Mouse (Mus musculus) mature B cell (primary cell): ENCODE results near the gene Prim1.
"Not testable (repeated sequence)": the region's sequence is repeated elsewhere in the genome, so short reads cannot be mapped to it uniquely, and the experiment has no call there.

Experiments
- in situ Hi-C: fragments of 300-500 bp; cut with MboI; formaldehyde crosslinking; loops from 2 replicates; pipeline ENCODE4 v1.14.3; 2019

The Prim1 gene

GRCm38 (mm10) chr10:128039167-128039566, 24.2 kb downstream of the Prim1 start:
- in situ Hi-C loops: no loop called here

DNA sequence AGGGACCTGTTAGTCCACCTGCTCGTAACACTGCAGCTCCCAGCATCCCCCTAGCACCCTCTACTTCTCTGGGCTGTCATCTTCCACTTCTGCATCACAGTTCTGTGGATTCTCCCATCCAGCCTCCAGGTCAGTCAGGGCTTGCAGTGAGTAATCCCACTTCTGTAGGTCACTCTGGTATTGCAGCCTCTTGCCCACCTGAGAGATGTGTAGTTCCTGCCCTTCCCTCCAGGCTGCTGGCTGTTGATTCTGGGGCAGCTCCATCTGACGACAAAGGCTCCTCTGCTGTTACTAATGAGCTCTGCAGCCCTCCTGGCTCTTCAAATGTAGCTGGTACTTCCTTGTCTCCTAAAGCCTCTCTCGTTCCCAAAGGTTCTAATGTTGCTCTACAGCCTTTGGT, 24.9 kb downstream of the Prim1 start:
- in situ Hi-C loops: no loop called here

GRCm38 (mm10) chr10:128040293-128040692, 25.3 kb downstream of the Prim1 start:
- in situ Hi-C loops: no loop called here

GRCm38 (mm10) chr10:128041636-128042035, 26.7 kb downstream of the Prim1 start:
- in situ Hi-C loops: no loop called here

DNA sequence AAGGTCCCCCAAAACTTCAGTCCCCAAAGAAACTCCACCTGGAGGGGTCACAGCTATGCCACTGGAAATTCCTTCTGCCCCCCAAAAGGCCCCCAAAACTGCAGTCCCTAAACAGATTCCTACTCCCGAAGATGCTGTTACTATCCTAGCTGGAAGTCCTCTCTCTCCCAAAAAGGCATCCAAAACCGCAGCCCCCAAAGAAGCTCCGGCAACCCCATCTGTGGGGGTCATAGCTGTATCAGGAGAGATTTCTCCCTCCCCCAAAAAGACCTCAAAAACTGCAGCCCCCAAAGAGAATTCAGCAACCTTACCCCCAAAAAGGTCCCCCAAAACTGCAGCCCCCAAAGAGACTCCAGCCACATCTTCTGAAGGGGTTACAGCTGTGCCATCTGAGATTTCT, 27.5 kb downstream of the Prim1 start:
- in situ Hi-C loops: no loop called here

- in situ Hi-C loops: no loop called here
Observed at GRCm38 (mm10) chr10:128043041-128043835, 28.3 kb downstream of the Prim1 start.

GRCm38 (mm10) chr10:128048157-128048556, 33.2 kb downstream of the Prim1 start:
- in situ Hi-C loops: no loop called here

DNA sequence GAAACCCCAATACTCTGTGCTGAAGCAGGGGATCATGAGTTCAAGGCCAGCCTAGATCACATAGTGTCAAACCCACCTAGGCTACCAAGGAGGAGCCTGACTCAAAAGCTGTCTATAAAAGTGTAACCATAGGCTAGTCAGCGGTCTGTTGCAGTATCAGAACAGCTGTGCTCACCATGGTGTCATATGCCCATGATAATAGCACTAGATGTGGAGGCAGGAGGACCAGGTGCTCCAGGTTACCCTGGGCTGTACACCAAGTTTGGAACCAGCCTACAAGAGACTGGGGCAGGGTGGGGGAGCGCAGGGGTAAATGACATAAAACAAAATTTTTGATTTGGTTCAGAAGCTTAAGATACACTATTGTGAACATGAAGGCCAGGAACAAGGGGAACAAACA, 34.8 kb downstream of the Prim1 start:
- in situ Hi-C loops: no loop called here

DNA sequence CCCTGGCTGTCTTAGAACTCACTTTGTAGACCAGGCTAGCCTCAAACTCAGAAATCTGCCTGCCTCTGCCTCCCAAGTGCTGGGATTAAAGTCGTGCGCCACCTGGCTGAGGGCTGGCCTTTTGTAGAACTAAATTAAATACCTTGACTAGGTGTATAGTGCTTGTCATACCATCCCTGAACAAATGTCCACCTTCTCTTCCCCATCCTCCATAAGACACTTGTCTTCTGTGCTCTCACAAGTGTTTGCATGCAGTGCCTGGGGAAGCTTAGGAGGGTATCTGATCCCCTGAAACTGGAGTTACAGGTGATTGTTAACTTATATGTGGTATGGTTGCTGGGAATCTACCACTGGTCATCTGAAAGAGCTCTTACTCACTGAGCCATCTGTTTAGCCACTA, 35.4 kb downstream of the Prim1 start:
- in situ Hi-C loops: no loop called here

GRCm38 (mm10) chr10:128051589-128051988, 36.6 kb downstream of the Prim1 start:
- in situ Hi-C loops: no loop called here

- in situ Hi-C loops: not testable (repeated sequence)
Observed at GRCm38 (mm10) chr10:128052136-128052535, 37.2 kb downstream of the Prim1 start.

- in situ Hi-C loops: no loop called here
Observed at GRCm38 (mm10) chr10:128053001-128053400, 38.0 kb downstream of the Prim1 start.

- in situ Hi-C loops: no loop called here
Observed at GRCm38 (mm10) chr10:128058184-128058583, 43.2 kb downstream of the Prim1 start.

GRCm38 (mm10) chr10:128058601-128059151, 43.7 kb downstream of the Prim1 start, which contains the start of gene Ptges3:
Gene Ptges3 (plus strand): TSS chr10:128058954.
- in situ Hi-C loops: no loop called here

DNA sequence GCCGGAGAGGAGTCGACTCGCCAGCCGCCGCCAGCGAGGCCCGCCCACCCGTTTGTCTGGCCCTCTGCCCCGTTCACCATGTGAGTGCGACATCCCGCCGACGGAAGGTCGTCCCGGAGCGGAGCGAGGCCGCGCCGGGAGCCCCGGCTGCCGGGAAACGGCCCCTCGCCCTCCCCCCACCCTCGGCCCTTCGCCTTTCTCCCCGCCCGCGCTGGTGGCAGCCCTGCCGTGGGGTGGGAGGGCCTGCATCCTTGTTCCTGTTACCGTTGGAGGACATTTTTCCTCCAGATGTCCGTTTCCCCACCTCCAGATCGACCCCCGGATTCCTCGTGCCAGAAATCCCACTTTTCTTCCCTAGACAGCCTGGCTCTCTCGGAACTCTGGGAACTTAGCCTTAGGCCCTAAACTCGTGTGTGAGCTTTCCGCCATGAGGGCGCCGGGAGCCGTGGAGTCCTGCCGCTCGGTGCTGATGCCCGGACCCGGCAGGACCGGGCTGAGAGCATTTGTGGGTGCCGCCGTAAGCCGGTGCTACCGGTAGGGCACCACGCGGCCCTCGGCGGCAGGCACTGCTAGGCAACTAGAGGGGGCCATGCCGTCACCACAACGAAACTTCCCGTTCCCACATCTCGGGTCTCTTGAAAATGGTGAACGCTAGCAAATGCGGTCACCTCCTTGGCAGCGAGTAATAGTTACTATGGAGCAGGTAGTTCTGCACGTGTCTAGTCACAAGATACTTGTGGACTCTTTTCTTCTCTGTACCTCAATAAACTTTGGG, 44.4 kb downstream of the Prim1 start:
- in situ Hi-C loops: no loop called here

DNA sequence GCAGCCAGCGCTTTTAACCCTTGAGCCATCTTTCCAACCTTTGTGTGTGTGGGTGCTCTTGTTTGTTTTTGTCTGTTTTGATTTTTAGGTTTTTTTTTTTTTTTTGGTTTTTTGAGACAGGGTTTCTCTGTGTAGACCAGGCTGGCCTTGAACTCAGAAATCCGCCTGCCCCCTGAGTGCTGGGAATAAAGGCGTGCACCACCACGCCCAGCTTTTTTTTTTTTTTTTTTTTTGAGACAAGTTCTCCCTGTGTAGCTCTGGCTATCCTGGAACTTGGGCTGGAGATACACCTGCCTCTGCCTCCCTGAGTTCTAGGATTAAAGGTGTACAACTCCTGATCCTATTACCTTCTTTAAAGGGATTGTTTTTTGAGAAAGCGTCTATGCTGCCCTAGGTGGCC, 46.1 kb downstream of the Prim1 start:
- in situ Hi-C loops: no loop called here

GRCm38 (mm10) chr10:128062221-128062989, 47.4 kb downstream of the Prim1 start:
- in situ Hi-C loops: no loop called here

DNA sequence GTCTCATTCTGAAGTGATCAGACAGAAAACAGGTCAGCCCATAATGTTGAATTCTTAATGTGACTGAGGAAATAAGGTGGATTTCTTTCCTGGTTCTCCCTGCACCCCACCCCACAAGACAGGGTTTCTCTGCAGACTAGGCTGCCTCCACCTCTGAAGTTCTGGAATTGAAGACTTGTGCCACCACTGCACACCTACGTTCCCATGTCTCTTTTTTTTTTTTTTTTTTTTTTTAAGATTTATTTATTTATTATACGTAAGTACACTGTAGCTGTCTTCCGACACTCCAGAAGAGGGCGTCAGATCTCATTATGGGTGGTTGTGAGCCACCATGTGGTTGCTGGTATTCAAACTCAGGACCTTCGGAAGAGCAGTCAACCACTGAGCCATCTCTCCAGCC, 51.1 kb downstream of the Prim1 start:
- in situ Hi-C loops: no loop called here

DNA sequence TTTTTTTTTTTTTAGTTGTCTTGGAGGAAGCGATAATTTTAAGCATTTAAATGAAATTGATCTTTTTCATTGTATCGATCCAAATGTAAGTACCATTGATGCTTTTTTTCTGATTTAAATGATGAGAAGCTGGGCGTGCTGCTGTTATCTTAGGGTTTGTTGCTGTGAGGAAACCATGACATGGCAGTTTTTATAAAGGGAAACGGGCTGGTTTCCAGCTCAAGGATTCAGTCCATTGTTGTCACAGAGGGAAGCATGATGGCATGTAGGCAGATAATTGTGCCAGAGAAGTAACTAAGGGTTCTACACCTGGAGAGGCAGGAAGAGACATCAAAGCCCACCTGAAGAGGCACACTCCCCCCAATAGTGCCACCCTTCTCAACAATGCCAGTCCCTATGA, 54.2 kb downstream of the Prim1 start:
- in situ Hi-C loops: no loop called here

- in situ Hi-C loops: not testable (repeated sequence)
Observed at GRCm38 (mm10) chr10:128070432-128070831, 55.5 kb downstream of the Prim1 start.

DNA sequence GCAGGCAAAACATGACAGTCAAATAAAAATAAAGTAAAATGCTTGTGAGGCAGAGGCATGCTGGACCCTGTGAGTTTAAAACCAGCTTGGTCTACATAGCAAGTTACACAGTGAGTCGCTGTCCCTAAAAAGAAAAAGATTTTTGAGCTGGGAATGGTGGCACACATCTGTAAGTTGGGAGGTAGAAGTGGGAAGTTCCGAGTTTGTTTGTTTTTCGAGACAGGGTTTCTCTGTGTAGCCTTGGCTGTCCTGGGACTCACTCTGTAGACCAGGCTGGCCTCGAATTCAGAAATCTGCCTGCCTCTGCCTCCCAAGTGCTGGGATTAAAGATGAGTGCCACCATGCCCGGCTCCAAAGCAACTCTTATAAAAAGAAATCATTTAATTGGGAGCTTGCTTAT, 63.3 kb downstream of the Prim1 start:
- in situ Hi-C loops: not testable (repeated sequence)
